In genomic region chr7:98564607-98565364, GRCm38 (mm10) we compare ENCODE assay signal across 8 mouse cellular contexts.
DNase-seq lines count a peak whose midpoint lies in the region; ATAC-seq and TF ChIP-seq lines count a peak whose summit lies in the region.

No protein-coding gene starts in this region.

- DNase-seq in testis, postnatal 14 days (ENCODE audit: low spot score): no peak
- no peak for DNase-seq in midbrain, embryonic 11.5 days (ENCODE audit: low spot score, missing footprints)
- no peak for DNase-seq in left cerebral cortex, postnatal 36 days (ENCODE audit: low spot score in 2 of 2)
- DNase-seq in cerebellum, postnatal 25 days: no peak
- DNase-seq in hindbrain, embryonic 11.5 days (ENCODE audit: low spot score): no peak

- no peak overlapping the region for H3K9ac ChIP-seq in intestine, embryonic 15.5 days
- no peak overlapping the region for H3K9ac ChIP-seq in liver, embryonic 16.5 days (ENCODE audit: low read depth, low read length)
- no peak overlapping the region for H3K9ac ChIP-seq in midbrain, embryonic 11.5 days (ENCODE audit: low read length)
- no peak overlapping the region for H3K9ac ChIP-seq in hindbrain, embryonic 11.5 days (ENCODE audit: low read depth, low read length)

- H3K4me2 ChIP-seq in intestine, embryonic 15.5 days (replicated peaks): no peak overlapping the region
- H3K4me2 ChIP-seq in liver, embryonic 16.5 days (ENCODE audit: low read depth, low read length): no peak overlapping the region
- H3K4me2 ChIP-seq in midbrain, embryonic 11.5 days: no peak overlapping the region
- no peak overlapping the region for H3K4me2 ChIP-seq in hindbrain, embryonic 11.5 days (replicated peaks; ENCODE audit: low read depth, low read length)

- H3K4me3 ChIP-seq in testis, adult 2 months (ENCODE audit: control insufficient read depth, low read depth, low read length): peak overlapping the region; percentile 25
- no peak overlapping the region for H3K4me3 ChIP-seq in intestine, embryonic 15.5 days (replicated peaks)
- no peak overlapping the region for H3K4me3 ChIP-seq in liver, embryonic 16.5 days (ENCODE audit: low read depth, low read length)
- no peak overlapping the region for H3K4me3 ChIP-seq in midbrain, embryonic 11.5 days (ENCODE audit: low read depth, low read length)
- H3K4me3 ChIP-seq in hindbrain, embryonic 11.5 days (ENCODE audit: low read depth, low read length): no peak overlapping the region

- no peaks in the 10 kb centered on the region for H3K27me3 ChIP-seq in testis, adult 2 months (ENCODE audit: control insufficient read depth, insufficient read depth, low read length)
- H3K27me3 ChIP-seq in intestine, embryonic 15.5 days (replicated peaks): no peaks in the 10 kb centered on the region
- H3K27me3 ChIP-seq in liver, embryonic 16.5 days (ENCODE audit: control insufficient read depth, insufficient read depth, low read depth, low read length): no peaks in the 10 kb centered on the region
- no peaks in the 10 kb centered on the region for H3K27me3 ChIP-seq in midbrain, embryonic 11.5 days (ENCODE audit: control insufficient read depth, insufficient read depth, low read length)
- H3K27me3 ChIP-seq in hindbrain, embryonic 11.5 days (ENCODE audit: control insufficient read depth, insufficient read depth, low read length): no peaks in the 10 kb centered on the region

- TF ChIP-seq POLR2A in testis, adult 2 months (IDR thresholded peaks at IDR 0.05; ENCODE audit: control insufficient read depth, low read depth, low read length): no peak

- no peak for TF ChIP-seq CTCF in testis, adult 2 months (IDR thresholded peaks at IDR 0.05; ENCODE audit: control insufficient read depth, insufficient read depth, insufficient replicate concordance, low read depth, low read length)

- intact Hi-C loops in left cerebral cortex, postnatal 36 days (cut with DNase I): no loop called here

- no peak overlapping the region for H3K27ac ChIP-seq in testis, adult 2 months (ENCODE audit: control insufficient read depth, insufficient read depth, low read depth, low read length)
- peak overlapping the region; percentile 36; the same call in 1 of the 2 replicates for H3K27ac ChIP-seq in intestine, embryonic 15.5 days
- H3K27ac ChIP-seq in liver, embryonic 16.5 days (ENCODE audit: low read length): peak overlapping the region; percentile 33; the same call in 1 of the 2 replicates
- no peak overlapping the region for H3K27ac ChIP-seq in midbrain, embryonic 11.5 days (ENCODE audit: low read depth, low read length)
- no peak overlapping the region for H3K27ac ChIP-seq in hindbrain, embryonic 11.5 days (ENCODE audit: low read depth, low read length)

- H3K36me3 ChIP-seq in testis, adult 2 months (ENCODE audit: control insufficient read depth, insufficient read depth, low read length): no peaks in the 10 kb centered on the region
- H3K36me3 ChIP-seq in intestine, embryonic 15.5 days: no peaks in the 10 kb centered on the region
- H3K36me3 ChIP-seq in liver, embryonic 16.5 days (ENCODE audit: control insufficient read depth, insufficient read depth): no peaks in the 10 kb centered on the region
- no peaks in the 10 kb centered on the region for H3K36me3 ChIP-seq in midbrain, embryonic 11.5 days (ENCODE audit: control insufficient read depth, insufficient read depth, low read length)
- H3K36me3 ChIP-seq in hindbrain, embryonic 11.5 days (ENCODE audit: control insufficient read depth, insufficient read depth, low read length): no peaks in the 10 kb centered on the region

- H3K9me3 ChIP-seq in intestine, embryonic 15.5 days: no peaks in the 10 kb centered on the region
- H3K9me3 ChIP-seq in liver, embryonic 16.5 days (replicated peaks; ENCODE audit: control insufficient read depth, low read length): no peaks in the 10 kb centered on the region
- H3K9me3 ChIP-seq in midbrain, embryonic 11.5 days (ENCODE audit: control insufficient read depth, low read length): no peaks in the 10 kb centered on the region
- no peaks in the 10 kb centered on the region for H3K9me3 ChIP-seq in hindbrain, embryonic 11.5 days (ENCODE audit: control insufficient read depth, low read length)

- H3K4me1 ChIP-seq in testis, adult 2 months (ENCODE audit: control insufficient read depth, insufficient read depth, low read length): no peaks in the 10 kb centered on the region
- no peaks in the 10 kb centered on the region; the same call in 1 of the 2 replicates for H3K4me1 ChIP-seq in intestine, embryonic 15.5 days (replicated peaks)
- no peaks in the 10 kb centered on the region for H3K4me1 ChIP-seq in liver, embryonic 16.5 days (ENCODE audit: control insufficient read depth, low read depth, low read length)
- H3K4me1 ChIP-seq in midbrain, embryonic 11.5 days (ENCODE audit: control insufficient read depth, insufficient read depth, low read length): no peaks in the 10 kb centered on the region
- no peaks in the 10 kb centered on the region for H3K4me1 ChIP-seq in hindbrain, embryonic 11.5 days (replicated peaks; ENCODE audit: control insufficient read depth, insufficient read depth, low read length)

- ATAC-seq in intestine, embryonic 15.5 days: peak; percentile 58
- peak; percentile 82 for ATAC-seq in liver, embryonic 16.5 days (ENCODE audit: low read depth)
- ATAC-seq in midbrain, embryonic 11.5 days (ENCODE audit: low FRiP score): no peak
- no peak for ATAC-seq in hindbrain, embryonic 11.5 days (ENCODE audit: low FRiP score)

- WGBS in intestine, embryonic 15.5 days: 62% methylated on average over 9 of the region's 9 CpGs
- 23% methylated on average over 9 of the region's 9 CpGs for WGBS in liver, embryonic 16.5 days (ENCODE audit: insufficient replicate concordance)
- WGBS in midbrain, embryonic 11.5 days: 80% methylated on average over 9 of the region's 9 CpGs
- 74% methylated on average over 9 of the region's 9 CpGs for WGBS in hindbrain, embryonic 11.5 days

Comparison
In these comparisons a context has a peak if more than half of its experiments do, and no peak if none do; other contexts are left out.
1. H3K27ac ChIP-seq: peak in intestine, embryonic 15.5 days (single experiment) and liver, embryonic 16.5 days (single experiment); none in testis, adult 2 months (single experiment), midbrain, embryonic 11.5 days (single experiment) and hindbrain, embryonic 11.5 days (single experiment).
2. ATAC-seq: peak in intestine, embryonic 15.5 days (single experiment) and liver, embryonic 16.5 days (single experiment); none in midbrain, embryonic 11.5 days (single experiment) and hindbrain, embryonic 11.5 days (single experiment).